Mouse (Mus musculus) T-helper 1 cell (primary cell): ENCODE results near the gene Tmem108.

ENCODE experiments used
- in situ Hi-C: fragments of 300-600 bp; cut with MboI, MseI; formaldehyde crosslinking; loops from one replicate; pipeline ENCODE4 v1.15.1; 2025; ENCODE audit warnings: high pct_unique_total_duplicates

Gene Tmem108

GRCm38 (mm10) chr9:103502655-103503054 lies 259.0 kb downstream of the Tmem108 start:
- in situ Hi-C loops = no loop called here

- in situ Hi-C loops = no loop called here
Observed at GRCm38 (mm10) chr9:103501861-103502364, 259.7 kb downstream of the Tmem108 start.

GRCm38 (mm10) chr9:103499366-103499765 lies 262.3 kb downstream of the Tmem108 start:
- in situ Hi-C loops = no loop called here

- in situ Hi-C loops = no loop called here
Observed at GRCm38 (mm10) chr9:103498699-103499098, 262.9 kb downstream of the Tmem108 start.

DNA sequence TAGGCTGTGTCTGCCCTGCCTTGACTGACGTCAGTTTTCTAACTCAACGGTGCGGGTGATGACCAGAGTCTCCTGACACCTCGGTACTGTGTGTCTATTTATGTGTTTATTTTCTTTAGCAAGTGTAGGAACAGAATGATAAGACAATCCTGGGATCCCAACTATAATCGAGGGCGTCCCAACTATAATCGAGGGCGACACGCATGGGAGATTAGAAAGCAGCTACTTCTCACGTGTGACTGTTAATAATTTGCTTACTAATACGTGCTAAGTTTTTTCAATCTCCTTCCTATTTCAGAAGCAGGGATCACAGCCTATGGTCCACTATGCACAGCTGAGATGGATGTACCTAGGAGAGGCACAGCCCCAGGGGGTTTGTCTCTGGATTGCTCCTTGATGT lies 266.2 kb downstream of the Tmem108 start:
- in situ Hi-C loops = no loop called here

DNA sequence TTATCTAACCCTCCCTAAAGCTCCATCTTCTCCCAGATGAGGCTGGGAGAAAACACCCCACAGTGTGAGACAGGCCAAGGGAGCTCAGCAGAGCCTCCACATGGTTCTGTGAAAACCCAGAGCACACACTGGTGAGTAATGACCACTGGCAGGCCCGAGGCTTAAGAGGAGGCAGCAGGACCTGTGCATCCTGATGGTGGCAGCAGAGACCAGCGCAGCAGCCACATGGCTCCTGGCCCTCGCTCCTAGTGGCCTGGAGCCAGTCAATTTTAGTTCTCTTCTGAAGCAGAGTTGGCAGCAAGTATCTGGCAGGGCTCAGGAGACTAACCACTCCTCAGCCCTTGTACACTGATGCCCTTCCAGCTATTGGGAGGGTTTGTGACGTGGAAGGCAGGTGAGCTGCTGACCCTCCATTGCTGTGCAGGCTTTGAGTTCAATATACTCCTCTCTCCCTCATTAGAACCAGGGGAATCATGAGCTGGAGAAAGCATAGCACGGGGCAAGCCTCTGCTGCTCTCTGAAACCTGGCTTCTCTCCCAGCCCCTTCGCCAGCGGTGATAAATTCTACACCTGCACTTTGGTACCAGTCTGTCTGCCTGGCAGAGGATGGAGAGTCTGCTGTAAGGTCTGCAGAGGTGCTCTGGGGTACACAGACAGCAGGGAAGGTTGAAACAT lies 267.2 kb downstream of the Tmem108 start:
- in situ Hi-C loops = no loop called here

GRCm38 (mm10) chr9:103491985-103492384 lies 269.7 kb downstream of the Tmem108 start:
- in situ Hi-C loops = no loop called here

DNA sequence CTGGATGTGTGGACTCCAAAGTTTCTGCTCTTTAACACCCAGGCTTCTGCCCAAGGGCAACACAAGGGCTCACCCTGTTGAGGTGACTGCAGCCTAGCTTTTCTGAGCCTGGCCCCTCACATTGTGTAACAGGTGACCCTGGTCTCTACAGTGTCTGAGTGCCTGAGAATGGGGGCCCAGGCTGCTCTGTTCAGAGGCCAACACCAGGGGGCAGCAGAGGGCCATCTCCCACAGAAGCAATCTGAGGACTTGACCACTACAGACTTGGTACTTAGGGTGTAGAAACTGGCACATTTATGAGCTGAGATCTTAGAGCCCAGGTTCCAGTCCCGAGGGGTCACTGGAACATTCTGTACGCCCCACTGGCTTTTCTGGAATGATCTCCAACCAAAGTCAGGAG lies 271.2 kb downstream of the Tmem108 start:
- in situ Hi-C loops = no loop called here

- in situ Hi-C loops = loop anchor here (5.0 kb wide), 3 partner anchors 112 to 502 kb away; no protein-coding TSS in a partner anchor
Observed at GRCm38 (mm10) chr9:103489883-103490282, 271.8 kb downstream of the Tmem108 start.

- in situ Hi-C loops = loop anchor here (5.0 kb wide), 3 partner anchors 113 to 503 kb away; no protein-coding TSS in a partner anchor
Observed at GRCm38 (mm10) chr9:103489096-103489495, 272.5 kb downstream of the Tmem108 start.

GRCm38 (mm10) chr9:103486262-103486661 lies 275.4 kb downstream of the Tmem108 start:
- in situ Hi-C loops = loop anchor here (5.0 kb wide), 3 partner anchors 116 to 506 kb away; no protein-coding TSS in a partner anchor

DNA sequence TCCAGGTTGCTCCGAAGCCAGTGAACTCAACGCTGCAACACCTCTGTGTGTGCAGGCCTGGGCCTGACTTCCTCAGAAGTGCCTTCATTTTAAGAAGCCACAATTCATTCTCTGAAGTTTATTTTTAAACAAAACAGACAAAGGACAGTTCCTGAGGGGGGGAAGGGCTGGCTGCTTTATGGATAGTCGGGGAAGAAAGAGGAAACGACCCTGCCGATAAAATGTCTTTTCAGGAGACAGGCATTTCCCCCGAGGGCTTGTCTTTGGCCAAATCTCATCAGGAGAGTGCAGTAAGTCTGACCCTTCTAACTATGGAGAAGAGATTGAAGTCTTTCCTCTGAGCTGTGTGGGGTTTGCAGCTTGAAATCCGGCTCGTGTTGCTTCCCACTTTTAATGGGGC lies 276.0 kb downstream of the Tmem108 start:
- in situ Hi-C loops = loop anchor here (5.0 kb wide), 3 partner anchors 117 to 507 kb away; no protein-coding TSS in a partner anchor

DNA sequence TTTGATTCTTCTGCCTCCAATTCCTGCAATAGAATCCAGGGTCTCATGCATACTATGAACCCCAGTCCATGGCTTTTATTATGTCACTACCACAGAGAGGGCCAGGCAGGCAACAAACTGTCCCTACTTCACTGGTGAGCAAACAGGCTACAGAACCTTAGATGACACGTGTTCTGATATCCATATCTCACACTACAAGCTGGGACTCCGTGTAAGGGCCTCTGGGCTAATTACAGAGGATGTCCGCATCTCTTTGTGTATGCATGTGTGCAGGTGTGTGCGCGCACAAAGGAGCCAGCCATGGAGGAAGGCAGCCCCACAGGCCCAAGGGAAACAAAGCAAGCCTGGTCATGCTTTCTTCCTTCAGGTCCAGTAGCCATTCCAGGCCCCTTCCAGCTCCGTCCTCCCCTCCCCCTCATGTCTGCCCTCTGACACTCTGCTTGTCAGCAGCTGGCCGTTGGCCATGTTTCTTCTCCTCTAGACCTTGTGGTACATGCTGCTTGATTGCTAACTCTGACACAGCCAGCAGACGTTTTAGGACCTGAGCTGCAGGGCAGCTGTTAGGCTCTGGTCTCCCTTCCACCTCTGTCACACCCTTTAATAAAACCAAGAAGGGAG lies 280.9 kb downstream of the Tmem108 start:
- in situ Hi-C loops = no loop called here

- in situ Hi-C loops = no loop called here
Observed at GRCm38 (mm10) chr9:103480044-103480576, 281.5 kb downstream of the Tmem108 start, which contains the start of gene Bfsp2. Gene Bfsp2, minus strand, starts transcription at chr9:103480420.

DNA sequence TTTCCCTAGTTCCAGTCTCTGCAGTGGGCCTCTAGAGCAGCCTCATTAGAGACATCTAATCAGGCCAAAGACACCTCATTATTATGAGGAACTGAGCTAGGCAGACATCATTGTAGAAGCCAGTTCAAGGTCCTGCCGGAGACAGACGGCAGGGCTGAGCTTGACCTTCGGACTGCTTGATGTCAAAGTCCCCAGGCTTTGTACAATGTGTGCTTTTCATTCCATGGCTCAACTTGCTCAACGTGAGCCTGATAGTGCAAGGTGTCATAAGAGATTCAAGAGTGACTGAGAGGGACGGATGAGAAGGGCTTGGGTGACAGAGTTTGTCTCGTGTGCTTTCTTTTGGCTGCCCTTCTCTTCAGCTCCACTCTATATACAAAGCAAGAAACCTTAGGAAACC lies 286.2 kb downstream of the Tmem108 start:
- in situ Hi-C loops = no loop called here

GRCm38 (mm10) chr9:103473915-103474688 lies 287.5 kb downstream of the Tmem108 start:
- in situ Hi-C loops = no loop called here

DNA sequence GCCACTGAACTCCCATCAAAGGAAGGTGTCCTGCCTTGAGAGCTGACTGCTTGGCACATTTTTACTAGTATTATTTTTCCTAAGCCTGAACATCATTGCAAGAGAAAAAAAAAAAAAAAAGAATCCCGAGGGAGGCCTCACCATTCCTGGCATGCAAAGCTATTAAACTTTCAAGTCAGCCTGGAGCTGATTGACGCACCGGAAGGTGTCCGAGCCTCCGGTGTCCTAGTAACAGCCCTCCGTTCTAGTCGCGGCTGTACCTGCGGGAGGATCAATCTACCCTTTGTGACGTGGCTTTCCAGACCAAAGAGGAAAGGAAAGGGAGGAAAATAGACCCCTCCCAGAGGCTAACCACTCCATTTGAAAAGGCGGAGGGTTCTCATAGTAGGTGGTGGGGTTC lies 289.9 kb downstream of the Tmem108 start:
- in situ Hi-C loops = no loop called here

DNA sequence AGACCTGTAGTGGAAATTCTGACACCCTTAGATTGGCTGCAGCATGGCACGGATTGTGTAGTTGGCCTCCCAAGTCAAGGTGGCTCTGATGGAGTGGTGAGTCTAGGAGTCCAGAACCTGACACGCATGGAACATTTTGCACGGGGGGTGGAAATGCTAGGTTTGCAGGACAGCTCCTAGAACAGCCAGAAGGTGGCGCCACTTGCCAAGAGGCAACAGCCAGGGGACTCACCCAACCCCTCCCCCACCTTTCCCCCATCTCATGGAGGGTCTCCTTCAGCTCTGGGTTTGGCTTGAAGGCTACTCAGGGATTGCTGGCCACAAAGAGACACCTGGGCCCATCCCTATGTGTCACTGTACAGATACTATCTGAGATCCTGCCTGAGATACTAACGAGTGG lies 292.1 kb downstream of the Tmem108 start:
- in situ Hi-C loops = no loop called here

DNA sequence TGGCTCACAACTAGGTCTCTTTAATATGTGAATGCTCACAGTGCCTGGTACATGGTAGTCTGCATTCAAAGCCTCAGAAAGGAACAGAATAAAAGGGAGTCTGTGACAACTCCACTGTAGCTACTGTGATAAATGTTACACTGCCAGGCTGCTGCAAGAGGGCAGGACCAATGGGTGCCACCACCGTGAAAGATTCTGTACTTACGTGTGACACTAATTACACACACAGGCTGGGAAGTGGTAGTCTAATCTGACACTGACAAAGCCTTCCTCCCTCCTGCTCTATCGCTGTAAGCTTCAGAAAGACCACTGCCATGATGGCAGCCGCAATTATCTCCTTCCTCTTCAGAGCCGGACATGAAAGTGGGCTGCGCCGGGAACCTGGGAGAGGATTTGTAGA lies 292.7 kb downstream of the Tmem108 start:
- in situ Hi-C loops = no loop called here

- in situ Hi-C loops = no loop called here
Observed at GRCm38 (mm10) chr9:103465711-103466220, 295.9 kb downstream of the Tmem108 start.

DNA sequence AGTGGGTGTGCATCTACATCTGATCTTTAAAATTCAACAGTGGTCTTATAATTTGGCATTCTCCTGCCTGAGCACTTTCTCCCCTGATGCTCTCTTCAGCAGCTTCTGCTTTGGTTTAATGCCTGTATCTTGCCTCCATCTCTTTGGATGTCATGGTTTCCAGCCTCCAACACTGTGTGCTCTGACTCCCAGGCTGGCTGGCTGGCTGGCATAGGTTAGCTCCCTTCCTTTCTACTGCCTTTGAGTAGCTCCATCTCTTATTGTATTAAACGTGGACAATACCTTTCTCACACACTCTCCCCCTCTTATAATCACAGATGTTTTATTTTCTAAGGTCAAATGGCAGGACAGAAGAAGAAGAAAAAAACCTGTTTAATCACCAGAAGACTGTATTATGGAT lies 296.3 kb downstream of the Tmem108 start:
- in situ Hi-C loops = no loop called here

DNA sequence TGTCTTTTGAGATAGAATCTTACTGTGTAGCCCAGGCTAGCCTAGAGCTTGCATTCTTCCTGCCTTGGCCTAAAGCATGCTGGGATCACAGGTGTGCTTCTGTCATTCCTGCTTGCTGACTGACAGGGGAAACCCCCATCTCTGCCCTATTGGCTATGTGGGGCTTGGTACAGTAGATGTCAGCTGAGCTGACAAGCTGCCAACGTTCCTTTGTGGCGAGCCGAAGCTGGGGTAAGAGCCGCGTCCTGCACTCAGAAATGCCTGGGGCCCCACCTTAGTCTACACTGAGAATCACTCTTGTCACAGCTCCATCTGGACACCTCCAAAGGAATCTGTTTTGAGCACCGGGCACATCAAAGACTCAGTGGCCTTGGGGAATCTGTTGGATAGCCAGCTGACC lies 297.8 kb downstream of the Tmem108 start:
- in situ Hi-C loops = no loop called here
